Mouse (Mus musculus) intestine, postnatal 0 days (tissue): ENCODE results near the gene Polrmt. TPM values are rescaled to one million over a fixed set of nuclear protein-coding genes. Genes with fewer than 3 reads are reported as not detected.

Experiments used
- ATAC-seq: fragments of 200-750 bp; cut with Nextera tagmentation; 2 replicates; pipeline ENCODE4 v1.8.0; 2017; ENCODE audit warnings: mild to moderate bottlenecking, moderate TSS enrichment, moderate library complexity
- H3K27ac ChIP-seq: fragments of 300-500 bp; sonication (generic); 2 replicates; pipeline ENCODE4 v1.5.1; 2014; ENCODE audit warnings: mild to moderate bottlenecking, low read depth, low read length, moderate library complexity
- H3K27me3 ChIP-seq: fragments of 300-500 bp; sonication (generic); replicated peaks from 2 replicates; pipeline ENCODE4 v1.6.1; 2014; ENCODE audit warnings: low read length, mixed read lengths; ENCODE audit not compliant: control insufficient read depth, insufficient read depth
- H3K36me3 ChIP-seq: fragments of 300-500 bp; sonication (generic); 2 replicates; pipeline ENCODE4 v1.6.1; 2014; ENCODE audit warnings: mild to moderate bottlenecking, moderate library complexity; ENCODE audit not compliant: control insufficient read depth, insufficient read depth
- H3K4me1 ChIP-seq: fragments of 300-500 bp; sonication (generic); replicated peaks from 2 replicates; pipeline ENCODE4 v1.6.1; 2014; ENCODE audit warnings: antibody characterized with exemption, low read length, mixed read lengths; ENCODE audit not compliant: control insufficient read depth, insufficient read depth
- H3K4me2 ChIP-seq: fragments of 300-500 bp; sonication (generic); replicated peaks from 2 replicates; pipeline ENCODE4 v1.6.1; 2014; ENCODE audit warnings: low read depth, mild to moderate bottlenecking, moderate library complexity
- H3K4me3 ChIP-seq: fragments of 300-500 bp; sonication (generic); 2 replicates; pipeline ENCODE4 v1.5.1; 2014; ENCODE audit warnings: low read depth, low read length
- H3K9ac ChIP-seq: fragments of 300-500 bp; sonication (generic); 2 replicates; pipeline ENCODE4 v1.6.1; 2014; ENCODE audit warnings: mild to moderate bottlenecking, low read depth, low read length
- H3K9me3 ChIP-seq: fragments of 300-500 bp; sonication (generic); 2 replicates; pipeline ENCODE4 v1.6.1; 2016; ENCODE audit warnings: mixed run types; ENCODE audit not compliant: control insufficient read depth
- CTCF ChIP-seq: sonication (generic); IDR thresholded peaks from 2 replicates; pipeline ENCODE4 v1.5.1; 2016; ENCODE audit warnings: low read depth, mild to moderate bottlenecking, control low read depth, antibody characterized with exemption, moderate library complexity
- WGBS: fragments of 180-500 bp; shearing (Covaris S2); extraction: QIAGEN DNeasy Blood & Tissue Kit; methylation state at CpG from one replicate; pipeline ENCODE4 v1.1.7; 2014; 5-methylcytosine and 5-hydroxymethylcytosine counted together
- polyA plus RNA-seq: library from polyadenylated mRNA; unstranded; fragments of >200 nt; fragmentation: Nextera tagmentation; extraction: Ambion mirVana; gene quantifications from 2 replicates; pipeline ENCODE4 v1.2.1, GENCODE M21; 2015

Gene Polrmt
- polyA plus RNA-seq, 1 experiment from 2014 or later, result 18.7 TPM

DNA sequence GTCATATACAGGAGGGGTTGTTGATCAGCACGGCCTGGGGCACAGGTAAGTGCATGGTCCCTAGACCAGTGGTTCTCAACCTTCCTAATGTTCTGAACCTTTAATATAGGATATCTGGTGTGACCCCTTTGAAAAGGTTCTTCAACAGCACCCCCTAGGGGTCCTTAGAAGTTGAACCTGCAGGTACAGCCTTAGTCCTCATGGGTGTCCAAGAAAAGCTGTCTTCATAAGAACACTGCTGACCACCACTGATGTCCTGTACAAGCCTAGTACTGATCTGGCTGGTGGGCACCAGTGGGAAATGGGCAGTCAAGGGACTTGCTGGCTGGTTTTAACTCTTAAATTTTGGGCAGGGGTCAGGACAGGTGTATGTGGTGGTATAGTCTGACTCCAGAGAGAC, 34.4 kb downstream of the Polrmt start:
- Histone ChIP-seq H3K9ac (no peak overlapping the region), H3K4me1 (peaks cover 5% of the 10 kb centered on the region; the same call in 1 of the 2 replicates), H3K27ac (no peak overlapping the region), H3K36me3 (peaks cover 38% of the 10 kb centered on the region), H3K4me2 (no peak overlapping the region), H3K9me3 (no peaks in the 10 kb centered on the region), H3K27me3 (peaks cover 13% of the 10 kb centered on the region), H3K4me3 (no peak overlapping the region)
- peak; percentile 59 for TF ChIP-seq CTCF
- 83% methylated on average over 1 of the region's 1 CpGs for whole genome bisulfite sequencing
- ATAC-seq, result no peak

GRCm38 (mm10) chr10:79709307-79709706, 37.1 kb downstream of the Polrmt start:
- peaks cover 38% of the 10 kb centered on the region for H3K36me3 ChIP-seq
- 47% methylated on average over 7 of the region's 7 CpGs for whole genome bisulfite sequencing
- no peak for ATAC-seq
- H3K4me3 ChIP-seq, result no peak overlapping the region
- no peak for TF ChIP-seq CTCF
- H3K4me1 ChIP-seq, result peaks cover 7% of the 10 kb centered on the region
- no peaks in the 10 kb centered on the region for H3K9me3 ChIP-seq
- no peaks in the 10 kb centered on the region for H3K27me3 ChIP-seq
- no peak overlapping the region for H3K27ac ChIP-seq
- no peak overlapping the region for H3K4me2 ChIP-seq
- no peak overlapping the region for H3K9ac ChIP-seq

- ATAC-seq, result no peak
- Histone ChIP-seq H3K9me3 (no peaks in the 10 kb centered on the region), H3K4me1 (peaks cover 7% of the 10 kb centered on the region), H3K27ac (no peak overlapping the region), H3K4me2 (no peak overlapping the region), H3K27me3 (no peaks in the 10 kb centered on the region), H3K4me3 (no peak overlapping the region), H3K36me3 (peaks cover 38% of the 10 kb centered on the region), H3K9ac (no peak overlapping the region)
- no peak for TF ChIP-seq CTCF
- 84% methylated on average over 20 of the region's 21 CpGs for WGBS
These were observed 37.7 kb downstream of the Polrmt start for GRCm38 (mm10) chr10:79708668-79709067.

DNA sequence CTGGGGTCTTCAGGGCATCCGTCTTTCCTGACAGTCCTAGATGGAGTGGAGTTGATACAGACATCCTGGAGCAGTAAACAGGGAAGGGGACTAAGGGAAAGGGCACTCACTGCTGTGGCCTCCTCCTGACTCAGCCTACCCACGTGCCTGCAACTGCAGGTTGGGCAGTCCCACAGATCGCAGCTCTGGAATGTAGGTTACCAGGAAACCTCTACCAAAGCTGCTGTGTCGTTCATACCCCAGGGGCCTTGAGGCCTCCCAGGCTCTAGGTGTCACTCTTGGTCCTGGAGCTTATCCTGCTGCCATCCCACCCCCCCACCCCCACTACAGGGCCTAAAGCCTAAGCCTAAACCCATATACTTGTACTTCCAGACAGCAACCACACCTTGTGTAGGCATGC, 38.6 kb downstream of the Polrmt start:
- Histone ChIP-seq H3K27ac (peak overlapping the region; percentile 50; the same call in 1 of the 2 replicates), H3K4me2 (no peak overlapping the region), H3K9me3 (no peaks in the 10 kb centered on the region), H3K36me3 (peaks cover 38% of the 10 kb centered on the region), H3K4me1 (peaks cover 7% of the 10 kb centered on the region), H3K27me3 (no peaks in the 10 kb centered on the region), H3K9ac (no peak overlapping the region), H3K4me3 (no peak overlapping the region)
- 37% methylated on average over 4 of the region's 4 CpGs for WGBS
- peak; percentile 11; the same call in 1 of the 2 replicates for ATAC-seq
- TF ChIP-seq CTCF, result no peak

- Histone ChIP-seq H3K4me2 (no peak overlapping the region), H3K4me3 (no peak overlapping the region), H3K4me1 (peaks cover 7% of the 10 kb centered on the region), H3K36me3 (peaks cover 38% of the 10 kb centered on the region), H3K27ac (peak overlapping the region; percentile 50), H3K9ac (no peak overlapping the region), H3K9me3 (no peaks in the 10 kb centered on the region), H3K27me3 (no peaks in the 10 kb centered on the region)
- no peak for ATAC-seq
- no peak for TF ChIP-seq CTCF
- 65% methylated on average over 1 of the region's 1 CpGs for WGBS
These were observed 39.2 kb downstream of the Polrmt start for GRCm38 (mm10) chr10:79707162-79707561.

DNA sequence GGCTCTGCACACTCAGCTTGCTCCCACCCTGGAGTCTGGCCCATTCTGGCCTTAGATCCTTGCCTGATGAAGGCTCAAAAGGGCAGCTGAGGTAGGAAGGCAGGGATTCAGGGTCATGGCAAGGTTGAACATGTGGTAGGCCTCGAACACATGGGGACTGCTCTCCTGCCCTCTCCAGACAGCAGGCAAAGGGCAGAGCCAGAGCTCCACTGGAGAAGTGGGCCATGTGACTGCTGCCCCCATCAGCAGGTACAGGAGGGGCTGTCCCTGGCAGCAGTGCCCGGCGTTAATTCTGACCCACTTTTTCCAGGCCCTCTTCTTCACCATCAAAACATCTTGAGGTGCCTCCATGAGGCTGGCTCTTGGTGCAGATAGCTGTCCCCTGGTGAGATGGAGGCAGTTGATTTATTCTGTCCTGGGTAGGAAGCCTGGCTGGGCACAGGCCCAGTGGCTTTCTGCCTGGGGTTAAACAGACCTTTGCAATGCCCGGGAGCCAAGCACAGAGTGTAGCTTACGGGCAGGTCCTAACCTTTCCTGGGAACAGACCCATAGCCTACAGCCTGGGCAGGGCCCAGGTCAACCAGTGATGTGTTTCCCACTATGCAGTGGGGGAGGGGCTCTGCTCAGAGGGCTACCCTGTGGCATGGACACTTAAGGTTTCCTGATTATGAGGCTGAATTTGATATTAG, 39.8 kb downstream of the Polrmt start:
- Histone ChIP-seq H3K27ac (peak overlapping the region; percentile 50), H3K36me3 (peaks cover 34% of the 10 kb centered on the region), H3K27me3 (no peaks in the 10 kb centered on the region), H3K4me1 (peaks cover 7% of the 10 kb centered on the region), H3K4me3 (no peak overlapping the region), H3K4me2 (peak overlapping the region; percentile 79), H3K9ac (0 out of 2 replicates have a peak overlapping the region, but pooled peaks have one; percentile 26), H3K9me3 (no peaks in the 10 kb centered on the region)
- ATAC-seq, result no peak
- TF ChIP-seq CTCF, result no peak
- 71% methylated on average over 5 of the region's 5 CpGs for WGBS
